Mouse (Mus musculus) brain, embryonic 14.5 days (tissue): Measurements from ENCODE around the gene Lhpp.

Experiments
- CTCF ChIP-seq: fragments of 200-500 bp; IDR thresholded peaks from 2 replicates; pipeline ENCODE4 v1.5.1; 2012; ENCODE audit warnings: inconsistent platforms, mild to moderate bottlenecking, moderate library complexity, borderline replicate concordance; ENCODE audit not compliant: insufficient read depth, insufficient read length; ENCODE audit errors: extremely low read depth
- POLR2A ChIP-seq: fragments of 200-500 bp; IDR thresholded peaks from 2 replicates; pipeline ENCODE4 v1.6.1; 2012; ENCODE audit warnings: mild to moderate bottlenecking, inconsistent platforms, borderline replicate concordance; ENCODE audit not compliant: poor library complexity, insufficient read depth, insufficient read length, severe bottlenecking; ENCODE audit errors: extremely low read depth

- TF ChIP-seq CTCF (no peak), POLR2A (no peak)
These were observed 121.1 kb downstream of the Lhpp start for GRCm38 (mm10) chr7:132731558-132731957.
